Mouse (Mus musculus): ENCODE results near the gene Hmmr. TPM values are rescaled to one million over a fixed set of nuclear protein-coding genes. Genes with fewer than 3 reads are reported as not detected.

Gene Hmmr
- polyA plus RNA-seq, 1 experiment from 2014 or later: 16.8 TPM

DNA sequence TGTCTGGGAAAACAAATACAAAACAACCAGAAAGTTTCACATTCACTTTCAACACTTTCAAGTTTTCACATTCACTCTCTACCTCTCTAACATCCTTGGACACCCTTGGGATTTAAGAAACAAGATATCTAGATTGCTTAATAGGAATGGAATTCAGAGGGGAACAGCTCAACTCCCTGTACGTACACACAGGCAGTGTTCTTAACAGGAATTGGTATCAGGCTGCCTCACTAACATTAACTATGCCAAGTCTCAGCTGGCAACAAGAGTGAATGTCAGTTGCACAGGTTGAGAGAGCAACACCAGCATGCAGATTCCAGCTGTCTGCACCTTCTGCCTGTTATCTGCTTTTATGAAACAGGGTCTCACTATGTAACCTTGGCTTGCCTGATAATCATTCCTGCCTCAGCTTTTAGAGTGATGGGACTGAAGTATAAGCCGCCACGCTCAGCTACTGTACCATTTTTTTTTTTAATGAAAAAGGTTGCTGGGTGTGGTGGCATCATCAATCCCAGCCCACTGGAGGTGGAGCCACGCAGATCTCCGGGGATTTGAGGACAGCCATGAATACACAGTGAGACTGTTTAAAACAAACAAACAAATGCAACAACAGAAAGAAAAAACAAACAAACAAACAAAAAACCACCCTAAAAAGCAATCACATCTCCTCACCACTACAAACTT is 42.6 kb downstream of the Hmmr start:
- Histone ChIP-seq H3K27ac (ENCODE audit: low read length) (no peak overlapping the region), H3K9ac (replicated peaks; ENCODE audit: low read depth, low read length) (no peak overlapping the region)
- no peak for ATAC-seq

DNA sequence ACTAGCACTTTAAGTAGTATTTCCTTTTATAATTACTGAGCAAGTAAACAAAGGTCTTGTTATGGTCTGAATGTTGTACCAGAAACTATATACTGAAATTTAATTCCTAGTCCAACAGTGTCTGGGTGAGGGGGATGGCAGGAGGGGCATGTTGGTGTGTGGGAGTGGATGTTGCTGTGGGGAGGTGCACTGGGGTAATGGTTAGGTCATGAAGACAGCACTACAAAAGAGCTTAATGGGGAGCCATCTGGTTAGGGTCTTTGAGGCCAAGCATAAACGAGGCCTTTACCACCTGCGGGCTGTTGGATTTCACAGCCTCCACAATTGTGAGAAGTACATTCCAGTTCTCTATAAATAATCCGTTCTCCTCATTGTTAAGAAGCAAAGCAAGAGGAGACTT is 49.9 kb downstream of the Hmmr start:
- peaks cover 29% of the 10 kb centered on the region for H3K36me3 ChIP-seq (ENCODE audit: control insufficient read depth, insufficient read depth)
- H3K4me1 ChIP-seq (replicated peaks; ENCODE audit: control insufficient read depth, insufficient read depth, low read length): no peaks in the 10 kb centered on the region
- no peak overlapping the region for H3K27ac ChIP-seq (ENCODE audit: low read length)
- H3K9ac ChIP-seq (replicated peaks; ENCODE audit: low read depth, low read length): no peak overlapping the region
- ATAC-seq: no peak
- WGBS: 45% methylated on average over 3 of the region's 3 CpGs
- no peak overlapping the region for H3K4me2 ChIP-seq (ENCODE audit: low read length)
- H3K9me3 ChIP-seq (ENCODE audit: control insufficient read depth, low read length): no peaks in the 10 kb centered on the region
- no peaks in the 10 kb centered on the region for H3K27me3 ChIP-seq (replicated peaks; ENCODE audit: control insufficient read depth, insufficient read depth, low read length)
- H3K4me3 ChIP-seq (replicated peaks; ENCODE audit: low read length): no peak overlapping the region

More for the DNA sequence above, 42.6 kb downstream of the Hmmr start:
- H3K36me3 ChIP-seq (ENCODE audit: control insufficient read depth, insufficient read depth): no peaks in the 10 kb centered on the region
- H3K4me1 ChIP-seq (replicated peaks; ENCODE audit: control insufficient read depth, insufficient read depth, low read length): peaks cover 36% of the 10 kb centered on the region
- H3K9me3 ChIP-seq (ENCODE audit: control insufficient read depth, low read length): no peaks in the 10 kb centered on the region
- no peaks in the 10 kb centered on the region for H3K27me3 ChIP-seq (replicated peaks; ENCODE audit: control insufficient read depth, insufficient read depth, low read length)
- no peak overlapping the region for H3K4me3 ChIP-seq (replicated peaks; ENCODE audit: low read length)
- no peak overlapping the region; the same call in 1 of the 2 replicates for H3K4me2 ChIP-seq (ENCODE audit: low read length)
- 46% methylated on average over 5 of the region's 5 CpGs for WGBS

- WGBS: 92% methylated on average over 3 of the region's 3 CpGs
- H3K9me3 ChIP-seq (ENCODE audit: control insufficient read depth, low read length): peaks cover 2% of the 10 kb centered on the region; the same call in 1 of the 2 replicates
- no peaks in the 10 kb centered on the region for H3K4me1 ChIP-seq (replicated peaks; ENCODE audit: control insufficient read depth, insufficient read depth, low read length)
- no peak overlapping the region for H3K27ac ChIP-seq (ENCODE audit: low read length)
- H3K4me2 ChIP-seq (ENCODE audit: low read length): no peak overlapping the region
- H3K36me3 ChIP-seq (ENCODE audit: control insufficient read depth, insufficient read depth): peaks cover 35% of the 10 kb centered on the region
- no peak overlapping the region for H3K4me3 ChIP-seq (replicated peaks; ENCODE audit: low read length)
- H3K9ac ChIP-seq (replicated peaks; ENCODE audit: low read depth, low read length): no peak overlapping the region
- no peaks in the 10 kb centered on the region for H3K27me3 ChIP-seq (replicated peaks; ENCODE audit: control insufficient read depth, insufficient read depth, low read length)
- no peak for ATAC-seq
Measured at GRCm38 (mm10) chr11:40682456-40682855, 50.8 kb downstream of the Hmmr start.

DNA sequence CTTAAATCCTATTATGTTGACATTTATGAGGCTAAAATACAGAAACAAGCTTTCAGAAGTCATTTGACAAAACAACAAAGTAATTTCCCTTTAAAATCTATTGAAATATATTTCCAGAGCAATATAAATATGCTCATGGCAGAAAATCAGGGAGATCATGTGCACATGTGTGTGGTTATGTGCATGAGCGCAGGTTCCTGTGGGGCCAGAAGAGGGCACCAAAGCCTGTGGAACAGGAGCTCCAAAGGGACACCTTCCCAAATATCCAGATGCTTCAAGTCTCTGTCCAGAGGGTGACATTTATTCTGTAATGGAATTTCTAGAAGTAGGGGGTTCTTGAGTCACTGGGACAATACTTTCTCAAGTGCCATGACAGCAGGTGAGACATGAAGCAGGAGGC is 56.1 kb downstream of the Hmmr start:
- H3K4me1 ChIP-seq (replicated peaks; ENCODE audit: control insufficient read depth, insufficient read depth, low read length): no peaks in the 10 kb centered on the region
- no peak overlapping the region for H3K4me3 ChIP-seq (replicated peaks; ENCODE audit: low read length)
- H3K27me3 ChIP-seq (replicated peaks; ENCODE audit: control insufficient read depth, insufficient read depth, low read length): no peaks in the 10 kb centered on the region
- peaks cover 32% of the 10 kb centered on the region for H3K36me3 ChIP-seq (ENCODE audit: control insufficient read depth, insufficient read depth)
- no peak overlapping the region for H3K9ac ChIP-seq (replicated peaks; ENCODE audit: low read depth, low read length)
- H3K4me2 ChIP-seq (ENCODE audit: low read length): no peak overlapping the region
- ATAC-seq: no peak
- peaks cover 6% of the 10 kb centered on the region for H3K9me3 ChIP-seq (ENCODE audit: control insufficient read depth, low read length)
- 97% methylated on average over 1 of the region's 1 CpGs for whole genome bisulfite sequencing
- H3K27ac ChIP-seq (ENCODE audit: low read length): no peak overlapping the region

DNA sequence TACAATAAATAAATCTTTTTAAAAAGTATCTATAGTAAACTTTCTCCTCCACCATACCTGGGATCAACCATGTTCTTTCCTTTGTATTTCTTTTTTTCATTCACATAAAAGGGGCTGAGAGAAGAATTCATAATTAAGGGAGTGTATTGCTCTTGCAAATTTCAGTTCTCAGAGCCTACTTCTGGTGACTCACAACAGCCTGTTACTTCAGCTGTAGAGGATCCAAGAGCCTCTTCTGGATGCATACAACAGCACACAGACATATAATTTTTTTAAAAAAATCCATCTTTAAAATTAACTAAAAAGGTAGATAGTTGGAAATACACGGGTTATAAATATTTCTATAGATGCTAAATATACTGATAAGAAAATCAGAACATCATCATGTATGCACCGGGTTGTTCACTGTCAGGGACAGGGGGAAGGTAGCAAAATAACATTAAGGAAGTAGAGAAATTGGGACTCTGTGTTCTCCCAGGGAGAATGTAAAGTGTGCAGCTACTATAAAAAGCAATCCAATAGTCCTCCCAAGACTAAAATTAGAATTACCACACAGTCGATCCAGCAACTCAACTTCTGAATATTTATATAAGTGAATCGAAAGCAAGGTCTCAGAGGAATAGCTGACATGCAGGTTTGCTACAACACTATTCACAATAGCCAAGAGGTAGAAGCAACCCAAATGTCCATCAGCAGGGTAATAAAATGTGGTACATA is 58.0 kb downstream of the Hmmr start:
- WGBS: 83% methylated on average over 4 of the region's 4 CpGs
- H3K27me3 ChIP-seq (replicated peaks; ENCODE audit: control insufficient read depth, insufficient read depth, low read length): no peaks in the 10 kb centered on the region
- no peak for ATAC-seq

More for the DNA sequence above, 58.0 kb downstream of the Hmmr start:
- no peak overlapping the region for H3K9ac ChIP-seq (replicated peaks; ENCODE audit: low read depth, low read length)
- H3K4me2 ChIP-seq (ENCODE audit: low read length): no peak overlapping the region
- H3K9me3 ChIP-seq (ENCODE audit: control insufficient read depth, low read length): peaks cover 6% of the 10 kb centered on the region
- no peak overlapping the region for H3K4me3 ChIP-seq (replicated peaks; ENCODE audit: low read length)
- H3K27ac ChIP-seq (ENCODE audit: low read length): no peak overlapping the region
- no peaks in the 10 kb centered on the region for H3K4me1 ChIP-seq (replicated peaks; ENCODE audit: control insufficient read depth, insufficient read depth, low read length)
- H3K36me3 ChIP-seq (ENCODE audit: control insufficient read depth, insufficient read depth): peaks cover 26% of the 10 kb centered on the region

Other genes starting within 250 kb of the Hmmr start
- gene Mat2b, start 38.2 kb downstream of the Hmmr start, polyA plus RNA-seq (2015; fragmentation: Nextera tagmentation; extraction: Ambion mirVana): 79.9 and 95.1 TPM in 2 replicates
- gene Nudcd2, start 245 bp upstream of the Hmmr start, polyA plus RNA-seq (2015; fragmentation: Nextera tagmentation; extraction: Ambion mirVana): 69.9 and 81.5 TPM in 2 replicates
- gene Ccng1, start 21.9 kb upstream of the Hmmr start, polyA plus RNA-seq (2015; fragmentation: Nextera tagmentation; extraction: Ambion mirVana): 32.2 and 38.0 TPM in 2 replicates

Data from forebrain, embryonic 16.5 days (tissue).